Mouse (Mus musculus) monocyte, adult 2 months (primary cell): Measurements from ENCODE around the gene R3hdm4.

Experiments
- DNase-seq, 2 experiments: peaks; one replicate each; pipeline ENCODE4 v3.0.0; 2022; ENCODE audit warnings: low spot score in 2 of 2, low read depth in 1 of 2

Gene R3hdm4

DNA sequence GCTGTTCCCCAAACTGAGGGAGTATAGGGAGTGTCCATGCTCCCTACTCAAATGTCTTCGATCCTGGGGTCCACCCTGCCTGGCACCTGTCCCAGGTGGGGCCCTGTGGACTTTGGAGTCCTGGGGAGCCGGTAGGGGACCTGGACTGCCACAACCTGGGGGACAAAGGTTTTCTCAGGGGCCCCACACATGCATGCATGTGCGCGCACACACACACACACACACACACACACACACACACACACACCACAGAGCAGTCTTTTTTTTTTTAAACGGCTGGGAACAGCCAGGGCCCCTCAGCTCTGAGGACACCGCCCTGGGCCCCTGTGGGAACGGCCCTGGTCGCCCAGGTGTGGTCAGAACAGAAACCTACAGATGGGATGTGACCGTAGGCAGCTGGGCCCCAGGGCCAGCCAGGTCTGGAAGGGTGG, 22.5 kb upstream of the R3hdm4 start:
- no peak for DNase-seq

DNA sequence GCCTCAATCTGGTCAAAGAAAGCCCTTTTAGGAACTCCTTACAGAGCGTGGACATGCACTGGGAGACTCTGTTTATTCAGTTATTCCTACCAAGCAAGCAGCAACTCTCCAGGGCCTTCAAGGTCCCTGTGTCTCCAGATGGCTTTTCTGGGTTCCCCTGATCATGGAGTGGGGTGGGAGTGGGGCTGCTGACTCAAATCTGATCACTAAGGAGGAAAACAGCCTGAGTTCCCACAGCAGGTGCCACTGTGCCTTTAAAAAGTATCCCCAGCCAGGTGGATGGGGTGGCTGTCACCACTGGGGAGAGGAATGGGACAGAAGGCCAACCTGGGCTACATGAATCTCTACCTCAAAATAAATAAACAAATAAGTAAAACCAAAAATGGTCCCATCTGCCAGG, 22.0 kb upstream of the R3hdm4 start:
- DNase-seq: no peak

DNA sequence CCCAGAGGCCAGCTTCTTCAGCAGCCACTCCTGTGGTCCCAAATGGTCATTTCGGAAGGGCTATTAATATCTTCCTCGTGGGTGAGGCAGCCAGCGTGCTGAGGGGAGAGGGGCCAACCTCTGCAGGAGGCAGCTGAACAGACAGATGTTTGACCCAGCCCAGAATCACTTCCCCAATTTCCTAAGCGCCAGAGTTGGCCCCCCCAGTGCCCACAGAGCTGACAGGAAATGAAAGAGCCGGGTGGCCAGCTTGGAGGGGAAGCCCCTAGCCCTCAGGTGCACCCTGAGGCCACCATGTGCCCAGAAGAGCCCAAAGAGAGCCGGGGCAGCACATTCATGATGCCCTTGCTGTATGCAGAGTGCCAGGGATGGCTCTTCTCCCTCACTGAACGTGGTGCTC, 19.7 kb upstream of the R3hdm4 start:
- DNase-seq: peak; percentile 73 to 79

DNA sequence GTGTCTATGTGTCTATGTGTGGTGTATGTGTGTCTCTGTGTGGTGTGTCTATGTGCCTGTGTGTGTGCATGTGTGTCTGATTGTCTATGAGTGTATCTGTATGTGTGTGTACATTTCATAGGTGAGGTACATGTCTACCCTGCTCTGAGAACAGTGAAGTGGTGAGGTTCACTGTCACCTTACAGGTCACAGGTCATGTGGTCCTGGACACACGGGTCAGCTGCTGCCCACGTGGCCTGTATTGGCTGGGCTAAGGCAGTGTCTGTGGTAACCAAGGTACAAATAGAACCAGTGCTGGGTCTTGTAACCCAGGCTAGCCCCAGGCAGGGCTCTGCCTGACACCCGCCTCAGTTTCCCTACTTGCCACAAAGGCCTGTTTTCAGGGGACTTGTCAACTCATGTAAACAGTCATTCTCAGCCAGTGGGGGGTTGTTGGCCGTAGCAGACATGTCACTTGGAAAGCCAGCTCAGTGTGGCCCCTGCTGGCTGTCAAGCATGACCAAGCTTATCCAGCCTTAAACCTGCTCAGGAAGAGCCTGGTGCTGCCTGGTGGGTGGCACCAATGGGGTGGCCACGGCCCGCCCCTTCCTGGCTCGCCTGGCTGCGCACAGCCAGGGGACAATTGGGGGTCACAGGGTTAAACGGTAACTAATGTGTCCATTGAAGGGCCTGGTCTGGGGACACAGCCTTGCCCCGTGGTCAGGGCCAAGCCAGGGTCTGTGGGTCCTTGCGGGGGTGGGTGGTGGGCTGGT, 16.9 kb upstream of the R3hdm4 start:
- no peak for DNase-seq

DNA sequence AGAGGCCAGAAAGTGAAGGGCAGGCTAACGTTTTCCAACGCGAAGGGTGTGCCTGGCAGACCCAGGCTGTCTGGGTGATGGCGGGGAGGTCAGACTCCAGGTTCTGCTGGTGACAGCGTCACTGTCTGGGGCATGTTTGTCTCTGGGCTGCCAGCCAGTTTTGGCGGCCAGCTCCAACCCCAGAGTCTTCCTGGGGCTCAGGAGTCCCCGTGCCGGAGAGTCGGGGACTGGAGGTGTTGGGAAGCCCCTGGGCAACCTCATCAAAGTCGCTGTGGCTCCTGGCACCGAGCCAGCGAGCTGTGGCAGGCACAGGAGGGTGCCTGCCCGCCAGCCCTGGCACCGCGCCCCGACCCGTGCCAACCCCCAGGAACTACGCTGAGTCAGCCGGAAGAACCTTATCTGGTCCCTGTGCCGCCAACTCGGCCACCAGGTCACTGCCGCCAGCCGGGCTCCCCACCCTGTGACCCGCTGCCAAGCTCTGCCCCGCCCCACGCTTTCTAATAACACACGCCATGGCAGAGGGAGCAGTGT, 16.0 kb upstream of the R3hdm4 start:
- peak; percentile 59 to 66 for DNase-seq

DNA sequence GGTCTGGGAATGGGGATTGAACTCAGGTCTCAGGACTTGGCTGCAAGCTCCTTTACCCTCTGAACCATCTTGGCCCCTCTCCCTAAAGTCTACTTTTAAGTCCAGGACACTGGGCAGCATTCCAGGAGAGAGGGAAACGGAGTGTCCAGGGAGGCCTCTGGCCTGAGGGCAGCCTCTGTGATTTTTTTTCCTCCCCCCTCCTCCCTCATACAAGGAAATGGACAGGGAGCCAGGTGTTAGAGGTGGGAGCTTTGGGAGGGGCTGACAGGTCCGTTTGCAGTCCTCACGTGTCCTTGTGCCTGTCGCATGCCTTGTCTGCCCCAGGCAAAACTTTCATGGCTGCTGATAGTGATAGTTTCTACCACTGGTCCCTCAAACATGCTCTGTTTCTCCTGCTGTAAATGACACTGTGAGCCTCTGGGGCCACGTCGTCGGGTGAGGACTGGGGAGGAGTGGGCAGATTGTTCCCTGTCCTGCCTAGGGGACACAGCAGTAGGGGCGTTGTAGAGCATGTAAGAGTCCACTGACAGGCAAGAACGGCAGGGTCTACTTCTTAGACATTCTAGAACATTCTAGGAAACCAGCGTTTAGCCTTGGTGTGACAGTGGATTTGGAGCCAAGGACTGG, 15.4 kb upstream of the R3hdm4 start:
- DNase-seq: no peak

DNA sequence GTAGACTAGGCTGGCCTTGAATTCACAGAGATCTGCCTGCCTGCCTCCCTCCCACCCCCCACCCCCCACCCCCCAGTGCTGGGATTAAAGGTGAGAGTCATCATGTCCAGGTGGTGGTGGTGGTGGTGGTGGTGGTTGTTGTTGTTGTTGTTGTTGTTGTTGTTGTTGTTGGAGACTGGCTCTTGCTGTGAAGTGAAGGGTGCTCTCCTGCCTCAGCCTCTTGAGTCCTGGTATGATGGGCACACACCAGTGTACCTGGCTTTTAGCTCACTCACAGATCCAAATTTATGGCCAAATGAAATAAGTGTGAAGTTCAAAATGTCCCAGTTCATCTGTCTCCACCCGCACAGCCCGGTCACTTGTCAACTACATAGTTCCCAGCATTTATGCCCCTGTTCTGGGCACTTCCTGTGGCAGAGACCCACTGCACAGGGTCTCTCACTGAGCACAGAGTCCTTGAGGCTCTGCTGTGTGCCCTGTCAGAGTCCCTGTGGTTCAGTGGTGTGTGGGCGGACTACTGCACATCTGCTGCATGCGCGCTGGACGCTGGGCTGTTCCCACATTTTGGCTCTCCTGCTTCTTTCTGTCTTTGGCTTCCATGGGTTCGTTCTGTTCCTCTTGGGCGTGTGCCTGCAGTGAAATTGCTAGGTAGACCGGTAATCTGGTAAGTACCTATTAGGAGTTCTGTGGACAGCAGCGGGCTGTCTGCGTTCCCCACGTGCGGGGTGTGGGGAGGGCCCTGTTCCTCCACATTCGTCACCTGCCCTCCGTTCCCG, 14.0 kb upstream of the R3hdm4 start:
- no peak for DNase-seq

DNA sequence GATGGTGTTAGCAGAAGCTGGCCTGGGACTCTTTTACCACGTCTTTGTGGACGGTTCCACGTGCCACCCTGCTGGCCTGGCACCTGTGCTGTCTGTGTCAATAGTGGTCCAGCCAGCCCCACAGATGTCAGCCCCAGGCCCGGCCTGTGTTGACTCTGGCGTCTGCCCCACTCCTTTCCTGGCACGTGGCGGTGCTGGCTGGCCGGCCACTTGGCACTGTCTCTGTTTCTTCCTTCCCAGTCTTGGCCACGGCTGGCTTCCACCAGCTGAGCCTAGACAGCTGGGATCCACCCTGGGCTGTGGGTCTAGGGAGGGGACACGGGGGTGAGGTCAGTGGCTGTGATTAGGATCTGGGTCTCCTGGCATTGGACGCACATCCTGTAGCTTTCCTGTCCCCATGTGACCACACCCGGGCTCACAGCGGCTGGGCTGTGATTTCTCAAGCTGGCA, 13.3 kb upstream of the R3hdm4 start:
- no peak for DNase-seq

DNA sequence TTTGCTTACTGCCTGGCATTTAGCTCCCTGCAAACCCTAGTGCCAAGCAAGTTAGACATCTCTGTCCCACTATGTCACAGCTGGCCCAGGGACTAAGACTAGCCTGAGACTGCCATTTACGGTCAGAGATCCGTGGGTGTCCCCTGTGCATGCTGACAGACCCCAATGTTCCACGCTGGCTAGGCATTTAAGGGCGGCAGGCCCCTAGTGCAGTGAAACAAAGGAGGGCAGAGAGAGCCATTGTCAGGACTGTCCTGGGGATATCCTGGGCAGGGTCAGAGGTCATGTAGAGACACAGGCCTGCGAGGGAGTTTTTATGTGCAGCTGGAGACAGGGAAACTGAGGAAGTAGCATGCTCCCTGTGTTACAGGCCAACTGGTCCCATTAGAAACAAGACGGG, 12.9 kb upstream of the R3hdm4 start:
- no peak for DNase-seq

DNA sequence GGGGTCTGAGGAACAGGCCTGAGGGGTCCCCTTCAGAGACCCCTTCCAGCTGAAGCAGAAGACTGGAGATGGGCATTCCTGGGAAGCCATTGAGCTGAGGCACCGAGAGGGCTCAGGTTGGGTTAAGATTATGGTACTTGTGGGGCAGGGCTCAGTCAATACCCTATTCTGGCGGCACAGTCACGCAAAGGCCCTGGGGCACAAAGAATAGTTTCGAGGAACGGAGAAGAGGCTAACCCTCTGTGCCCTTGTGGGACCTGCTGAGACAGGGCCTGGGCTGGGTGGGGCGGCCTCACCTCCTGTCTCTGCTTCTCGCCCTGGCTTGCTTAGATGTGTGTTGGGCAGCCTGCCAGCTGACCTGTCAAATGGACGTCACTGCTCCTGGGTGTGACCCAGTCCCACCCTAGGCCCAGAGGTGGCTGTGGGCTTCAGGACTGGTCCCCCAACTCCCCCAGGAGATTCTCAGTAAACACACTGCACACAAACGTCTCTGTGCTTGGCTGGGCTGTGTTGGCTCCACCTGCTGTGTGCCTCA, 12.2 kb upstream of the R3hdm4 start:
- no peak for DNase-seq

DNA sequence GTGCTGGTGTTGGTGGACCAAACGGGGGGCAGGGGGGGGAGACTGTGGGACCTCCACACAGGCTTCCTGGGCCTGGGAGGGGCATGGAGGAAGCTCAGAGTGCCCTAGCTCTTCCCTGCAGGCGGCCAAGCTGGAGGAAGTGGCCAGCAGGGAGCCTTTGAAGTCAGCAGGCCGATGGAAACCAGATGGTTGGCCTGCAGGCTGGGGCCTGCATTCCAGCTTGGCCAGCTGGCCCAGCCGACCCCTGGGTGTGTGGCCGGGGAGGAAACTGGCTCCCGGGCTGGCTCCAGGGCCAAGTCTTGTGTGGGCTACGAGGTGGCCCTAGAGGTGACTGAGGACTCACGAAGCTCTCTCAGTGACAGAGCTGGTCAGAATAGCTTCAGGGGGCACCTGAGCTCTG, 11.7 kb upstream of the R3hdm4 start:
- DNase-seq: no peak

DNA sequence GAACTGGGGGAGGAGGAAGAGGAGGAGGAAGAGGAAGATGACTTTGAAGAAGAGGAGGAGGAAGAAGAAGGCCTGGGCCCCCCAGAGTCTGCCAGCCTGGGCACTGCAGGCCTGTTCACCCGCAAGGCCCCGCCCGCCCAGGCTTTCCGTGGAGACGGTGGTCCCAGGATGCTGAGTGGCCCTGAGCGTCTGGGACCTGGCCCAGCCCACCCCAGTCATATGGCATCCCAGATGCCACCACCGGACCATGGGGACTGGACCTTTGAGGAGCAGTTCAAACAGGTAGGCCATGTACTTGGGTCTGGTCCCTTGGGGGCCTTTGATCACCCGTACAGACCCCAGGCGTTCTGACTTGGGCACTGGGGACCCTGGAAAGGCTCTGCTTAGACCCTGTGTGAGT, 10.8 kb upstream of the R3hdm4 start:
- DNase-seq: no peak

DNA sequence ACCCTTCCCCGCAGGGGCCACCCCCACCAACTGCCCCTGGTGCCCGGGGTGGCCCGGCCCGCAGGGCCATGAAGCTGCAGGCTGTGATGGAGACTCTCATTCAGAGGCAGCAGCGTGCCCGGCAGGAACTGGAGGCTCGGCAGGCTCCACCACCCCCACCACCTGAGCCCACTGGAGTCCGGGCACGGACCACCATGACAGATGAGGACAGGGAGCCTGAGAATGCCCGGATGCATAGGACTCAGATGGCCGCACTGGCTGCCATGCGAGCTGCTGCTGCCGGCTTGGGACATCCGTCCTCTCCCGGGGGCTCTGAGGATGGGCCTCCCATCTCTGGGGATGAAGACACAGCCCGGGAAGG, 9.8 kb upstream of the R3hdm4 start:
- DNase-seq: no peak

DNA sequence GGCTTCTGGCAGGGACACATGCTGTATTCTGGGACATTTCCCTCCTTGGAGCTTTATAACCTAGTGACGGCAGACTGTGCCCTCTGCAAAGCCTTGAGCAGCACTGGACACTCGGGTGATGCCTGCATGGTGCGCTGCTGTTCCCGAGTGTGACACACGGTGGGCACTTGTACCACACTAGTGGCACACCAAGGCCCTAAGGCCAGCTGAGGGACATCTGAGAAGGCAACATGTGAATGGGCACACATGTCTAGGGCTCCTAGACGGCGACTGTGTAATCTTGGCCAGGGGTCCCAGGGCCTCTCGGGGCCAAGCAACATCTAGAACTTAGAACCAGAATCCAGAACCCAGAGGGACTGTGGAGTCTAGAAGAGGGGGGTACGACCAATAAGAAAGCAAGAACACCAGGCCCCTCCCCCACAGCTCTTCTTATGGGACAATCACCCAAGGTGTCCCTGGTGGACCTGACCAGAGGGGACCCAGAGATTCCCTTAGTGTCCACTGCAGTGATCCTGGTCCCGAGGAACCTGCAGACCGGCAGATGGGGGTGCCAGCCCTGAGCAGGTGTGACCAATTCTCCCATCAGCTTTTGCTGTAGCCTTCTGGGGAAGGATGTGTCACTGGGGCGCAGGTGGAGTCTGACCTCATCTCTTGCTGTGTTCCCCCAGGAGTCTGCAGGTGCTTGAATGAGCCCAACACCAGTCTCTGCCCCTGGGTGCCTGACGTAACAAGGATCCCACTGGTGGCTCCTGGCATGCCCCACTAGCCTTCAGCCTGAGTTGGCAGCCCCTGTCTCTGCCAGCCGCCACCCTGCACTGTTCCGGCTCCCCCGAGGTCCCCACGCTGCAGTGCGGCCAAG, 9.2 kb upstream of the R3hdm4 start:
- no peak for DNase-seq

DNA sequence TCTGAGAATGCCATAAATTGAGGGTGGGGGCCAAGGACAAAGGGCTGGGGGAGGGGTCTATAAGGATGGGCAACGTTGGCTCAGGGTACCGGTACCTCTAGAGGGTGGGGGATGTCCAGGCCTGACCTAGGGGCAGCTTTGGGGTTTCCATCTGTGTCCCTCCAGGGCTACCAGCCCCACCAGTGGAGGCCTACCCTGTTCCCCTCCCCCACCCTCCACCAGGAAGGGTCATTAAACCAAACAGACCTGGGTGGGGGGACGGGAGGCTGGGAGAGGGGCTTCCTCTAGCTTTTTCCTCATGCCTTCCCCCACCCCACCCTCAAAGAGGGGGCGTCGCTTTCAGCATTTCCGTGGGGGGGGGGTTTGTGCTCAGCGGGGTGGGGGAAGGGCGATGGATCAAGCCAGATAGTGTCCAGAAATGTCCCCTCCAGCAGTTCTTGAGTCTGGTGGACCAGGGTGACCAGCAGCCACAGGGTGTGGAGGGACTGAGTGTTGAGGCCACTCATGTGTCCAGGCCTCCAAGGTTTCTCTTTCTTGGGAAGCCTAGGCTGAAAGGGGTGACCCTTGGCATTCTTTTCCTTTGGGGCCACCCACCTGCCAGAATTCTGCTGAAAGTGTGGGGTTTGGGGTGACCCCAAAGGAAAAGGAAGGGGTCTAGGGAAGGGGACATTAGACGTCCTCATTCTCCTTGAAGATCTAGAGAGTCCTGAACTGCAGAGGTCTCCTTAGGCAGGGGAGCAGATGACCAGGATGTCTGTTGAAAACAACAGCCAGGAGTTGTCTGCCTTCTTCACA, 8.1 kb upstream of the R3hdm4 start:
- no peak for DNase-seq

DNA sequence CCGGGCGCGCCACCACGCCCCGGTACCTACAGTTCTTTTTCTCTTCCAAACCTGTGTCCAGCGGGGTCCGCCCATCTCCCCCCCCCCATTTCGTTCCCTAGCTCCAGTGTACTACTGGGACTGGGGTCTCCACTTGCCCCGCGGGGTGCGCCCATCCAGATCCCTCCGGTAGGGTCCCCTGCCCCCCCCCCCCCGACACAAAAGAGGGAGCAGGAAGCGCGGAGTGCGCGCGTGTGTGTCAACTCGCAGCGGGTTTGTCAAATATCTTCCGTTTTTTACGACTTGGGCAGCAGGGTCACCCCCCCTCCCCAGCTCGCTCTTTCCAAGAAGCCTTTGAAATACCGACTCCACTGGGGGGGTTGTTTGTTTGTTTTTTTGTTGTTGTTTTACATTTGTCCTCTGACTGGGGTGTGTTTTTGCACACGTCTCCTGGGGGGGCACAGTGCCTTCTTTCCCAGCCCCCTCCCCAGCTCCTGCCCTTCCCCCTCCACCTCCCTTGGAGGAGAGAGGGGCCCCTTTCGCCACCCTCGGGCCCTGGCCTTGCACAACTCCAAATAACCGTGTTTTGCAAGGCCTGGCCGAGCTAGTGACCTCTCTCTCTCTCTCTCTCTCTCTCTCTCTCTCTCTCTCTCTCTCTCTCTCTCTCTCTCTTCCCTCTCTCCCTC, 7.2 kb upstream of the R3hdm4 start:
- DNase-seq: peak; percentile 34 to 50

DNA sequence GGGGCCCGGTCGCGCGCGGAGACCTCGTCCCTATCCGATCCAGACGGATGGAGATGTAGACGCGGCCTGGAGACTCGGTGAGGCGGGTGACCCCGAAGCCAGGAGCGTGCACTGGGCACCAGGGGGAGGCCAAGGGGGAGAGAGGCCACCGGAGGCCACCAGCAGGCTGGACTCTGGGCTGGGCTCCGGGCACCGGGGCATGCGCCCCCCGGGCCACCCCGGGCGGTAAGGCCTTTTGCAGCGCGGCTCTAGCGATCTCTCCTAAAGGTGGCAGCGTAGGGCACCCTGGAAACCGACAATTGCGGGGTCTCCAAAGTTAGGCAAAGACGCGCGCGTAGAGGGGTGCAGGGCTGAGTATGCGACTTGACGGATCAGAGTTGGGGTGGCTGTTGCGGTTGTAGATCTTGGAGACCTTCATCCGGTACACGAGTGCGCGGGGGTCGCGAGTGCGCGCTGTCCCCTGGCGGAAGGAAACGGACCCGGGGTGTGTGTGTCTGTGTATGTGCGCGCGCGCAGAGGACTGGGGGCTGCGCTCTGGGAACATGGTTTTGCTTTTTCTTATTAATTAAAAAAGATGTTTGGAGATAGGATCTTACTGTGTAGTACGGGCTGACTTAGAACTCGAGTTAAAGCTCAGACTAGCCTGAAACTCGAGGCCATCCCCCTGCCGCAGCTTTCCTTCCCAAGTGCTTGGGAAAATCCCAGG, 6.5 kb upstream of the R3hdm4 start:
- no peak for DNase-seq

DNA sequence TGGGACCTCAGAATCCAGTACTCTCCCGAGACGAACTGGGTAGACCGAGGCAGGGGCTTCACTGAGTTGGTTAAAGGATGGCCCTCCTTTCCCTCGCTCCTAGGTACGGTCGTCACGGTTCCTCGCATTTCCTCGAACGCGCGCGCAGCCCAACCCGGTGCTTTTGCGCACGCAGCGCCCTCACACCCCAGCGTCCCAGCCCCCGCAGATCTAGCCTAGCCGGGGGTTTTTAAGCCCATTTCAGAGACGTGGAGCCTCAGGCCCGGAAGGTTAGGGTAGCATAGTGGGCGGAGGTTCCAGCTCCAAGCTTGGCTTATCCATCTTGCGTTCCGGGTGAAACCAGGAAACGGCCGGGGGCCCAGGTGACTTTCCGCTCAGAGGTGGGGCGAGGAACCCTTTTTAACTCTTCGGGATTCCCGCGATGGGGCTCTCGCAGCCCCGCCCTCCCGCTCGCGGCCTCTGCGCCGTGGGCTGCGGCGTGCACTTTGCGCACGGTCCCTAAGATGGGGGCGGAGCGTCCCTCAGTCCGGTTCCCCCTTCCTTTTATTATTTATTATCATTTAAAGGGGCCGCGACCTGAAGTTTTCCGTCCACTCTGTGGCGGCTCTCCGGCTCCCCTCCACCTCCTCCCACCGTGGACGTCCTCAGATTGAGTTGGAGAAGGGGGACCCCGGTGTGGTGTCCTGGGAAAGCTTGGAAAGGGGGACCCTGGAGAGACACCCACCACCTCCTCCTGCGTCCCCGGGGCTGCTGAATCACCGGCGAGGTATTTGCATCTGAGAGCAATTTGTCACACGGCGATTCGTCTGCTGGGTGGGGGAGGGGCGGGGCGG, 5.7 kb upstream of the R3hdm4 start, which contains the start of gene Arid3a:
Gene Arid3a (plus strand): TSS at position 553 of the 833 bp plus-strand sequence.
- peak; percentile 59 to 78 for DNase-seq
